In genomic region chr1:134216629-134216971, GRCm38 (mm10) we compare ENCODE assay signal across 13 mouse cellular contexts. TPM values are rescaled to one million over a fixed set of nuclear protein-coding genes. Genes with fewer than 3 reads are reported as not detected.
DNase-seq lines count a peak whose midpoint lies in the region; ATAC-seq and TF ChIP-seq lines count a peak whose summit lies in the region.
"Had no signal": no experiment of that assay in that cellular context is flagged by ENCODE, and none has a peak within 500 bp of the region (broad histone marks: within the 10 kb centered on the region; RNA-seq: fewer than 3 reads in every experiment).

No protein-coding gene starts in this region.

- no peak overlapping the region for H3K4me3 ChIP-seq in forebrain, embryonic 10.5 days
- H3K4me3 ChIP-seq in forebrain, embryonic 13.5 days, result no peak overlapping the region
- no peak overlapping the region for H3K4me3 ChIP-seq in kidney, postnatal 0 days (replicated peaks; ENCODE audit: low read depth, low read length)
- H3K4me3 ChIP-seq in testis, adult 2 months (ENCODE audit: control insufficient read depth, low read depth, low read length), result no peak overlapping the region
- H3K4me3 ChIP-seq: embryonic facial prominence, embryonic 13.5 days; neural tube, embryonic 12.5 days had no signal

- ATAC-seq in forebrain, embryonic 13.5 days, result no peak
- ATAC-seq in kidney, postnatal 0 days (replicated peaks; ENCODE audit: low FRiP score, low read depth), result no peak

- H3K9ac ChIP-seq in forebrain, embryonic 13.5 days, result no peak overlapping the region
- H3K9ac ChIP-seq in kidney, postnatal 0 days (ENCODE audit: low read depth, low read length), result no peak overlapping the region
- H3K9ac ChIP-seq: embryonic facial prominence, embryonic 13.5 days; neural tube, embryonic 12.5 days had no signal

- TF ChIP-seq CTCF in kidney, postnatal 0 days (IDR thresholded peaks at IDR 0.05; ENCODE audit: low read depth), result no peak; the same call in 1 of the 2 replicates
- no peak for TF ChIP-seq CTCF in testis, adult 2 months (IDR thresholded peaks at IDR 0.05; ENCODE audit: control insufficient read depth, insufficient read depth, insufficient replicate concordance, low read depth, low read length)

- H3K9me3 ChIP-seq in forebrain, embryonic 10.5 days, result no peaks in the 10 kb centered on the region
- no peaks in the 10 kb centered on the region for H3K9me3 ChIP-seq in forebrain, embryonic 13.5 days (replicated peaks)
- H3K9me3 ChIP-seq in kidney, postnatal 0 days (replicated peaks; ENCODE audit: low read length), result no peaks in the 10 kb centered on the region
- H3K9me3 ChIP-seq: embryonic facial prominence, embryonic 13.5 days; neural tube, embryonic 12.5 days had no signal

- 84% methylated on average over 2 of the region's 2 CpGs for WGBS in forebrain, embryonic 10.5 days
- 85% methylated on average over 2 of the region's 2 CpGs for WGBS in forebrain, embryonic 13.5 days
- WGBS in kidney, postnatal 0 days, result 75% methylated on average over 2 of the region's 2 CpGs

- no peaks in the 10 kb centered on the region for H3K36me3 ChIP-seq in forebrain, embryonic 10.5 days (replicated peaks)
- H3K36me3 ChIP-seq in forebrain, embryonic 13.5 days (ENCODE audit: poor library complexity, severe bottlenecking), result no peaks in the 10 kb centered on the region
- H3K36me3 ChIP-seq in kidney, postnatal 0 days (ENCODE audit: insufficient read depth, low read length), result no peaks in the 10 kb centered on the region
- H3K36me3 ChIP-seq in testis, adult 2 months (ENCODE audit: control insufficient read depth, insufficient read depth, low read length), result no peaks in the 10 kb centered on the region
- H3K36me3 ChIP-seq: embryonic facial prominence, embryonic 13.5 days; neural tube, embryonic 12.5 days had no signal

- H3K4me1 ChIP-seq in forebrain, embryonic 10.5 days, result peaks cover 33% of the 10 kb centered on the region
- H3K4me1 ChIP-seq in forebrain, embryonic 13.5 days, result peaks cover 15% of the 10 kb centered on the region
- H3K4me1 ChIP-seq in kidney, postnatal 0 days (replicated peaks; ENCODE audit: insufficient read depth, low read length), result peaks cover 8% of the 10 kb centered on the region; the same call in 1 of the 2 replicates
- peaks cover 13% of the 10 kb centered on the region for H3K4me1 ChIP-seq in testis, adult 2 months (ENCODE audit: control insufficient read depth, insufficient read depth, low read length)

- H3K27ac ChIP-seq in forebrain, embryonic 10.5 days, result 0 out of 2 replicates have a peak overlapping the region, but pooled peaks have one; percentile 8
- H3K27ac ChIP-seq in forebrain, embryonic 13.5 days, result no peak overlapping the region
- peak overlapping the region; percentile 65; the same call in 1 of the 2 replicates for H3K27ac ChIP-seq in kidney, postnatal 0 days
- H3K27ac ChIP-seq in testis, adult 2 months (ENCODE audit: control insufficient read depth, insufficient read depth, low read depth, low read length), result 0 out of 2 replicates have a peak overlapping the region, but pooled peaks have one; percentile 66
- H3K27ac ChIP-seq: embryonic facial prominence, embryonic 13.5 days; neural tube, embryonic 12.5 days had no signal

- no peak overlapping the region for H3K4me2 ChIP-seq in forebrain, embryonic 13.5 days
- H3K4me2 ChIP-seq in kidney, postnatal 0 days (ENCODE audit: low read length), result no peak overlapping the region
- H3K4me2 ChIP-seq: embryonic facial prominence, embryonic 13.5 days had no signal

- no peak for TF ChIP-seq POLR2A in testis, adult 2 months (IDR thresholded peaks at IDR 0.05; ENCODE audit: control insufficient read depth, low read depth, low read length)

- peaks cover 41% of the 10 kb centered on the region for H3K27me3 ChIP-seq in forebrain, embryonic 10.5 days (ENCODE audit: poor library complexity, severe bottlenecking)
- peaks cover 20% of the 10 kb centered on the region; the same call in 1 of the 2 replicates for H3K27me3 ChIP-seq in forebrain, embryonic 13.5 days
- no peaks in the 10 kb centered on the region for H3K27me3 ChIP-seq in kidney, postnatal 0 days (ENCODE audit: insufficient read depth, low read length)
- no peaks in the 10 kb centered on the region for H3K27me3 ChIP-seq in testis, adult 2 months (ENCODE audit: control insufficient read depth, insufficient read depth, low read length)
- H3K27me3 ChIP-seq: embryonic facial prominence, embryonic 13.5 days; neural tube, embryonic 12.5 days had no signal

- DNase-seq in forebrain, embryonic 10.5 days (ENCODE audit: extremely low spot score, low spot score), result no peak
- DNase-seq in kidney, postnatal 0 days (ENCODE audit: low spot score), result no peak
- DNase-seq in kidney, postnatal 25 days, result no peak
- DNase-seq in testis, postnatal 14 days (ENCODE audit: low spot score), result no peak
- no peak for DNase-seq in spleen, postnatal 14 days (ENCODE audit: low spot score in 2 of 2)
- no peak for DNase-seq in frontal cortex, postnatal 25 days (ENCODE audit: low spot score in 2 of 2)
- DNase-seq: right cerebral cortex, postnatal 14 days; thymus, postnatal 14 days had no signal

RNA-seq across cellular contexts. Expression of gene Adora1, which starts 18.6 kb away (rescaled TPM):
- polyA plus RNA-seq in forebrain, embryonic 10.5 days (2016; fragmentation: Nextera tagmentation; extraction: Ambion mirVana), result 0.14 and 0.36 TPM in 2 replicates
- 3.3 and 4.6 TPM in 2 replicates for polyA plus RNA-seq in forebrain, embryonic 13.5 days (2015; fragmentation: Nextera tagmentation; extraction: Ambion mirVana)
- 11.7 and 13.7 TPM in 2 replicates for polyA plus RNA-seq in kidney, postnatal 0 days (2015; fragmentation: Nextera tagmentation; extraction: Ambion mirVana)
- 19.4 and 28.0 TPM in 2 replicates for polyA plus RNA-seq in testis, adult 2 months (2012; rRNA removed)

RNA-seq across cellular contexts. Expression of gene Mybph, which starts 23.4 kb away (rescaled TPM):
- polyA plus RNA-seq in forebrain, embryonic 10.5 days (2016; fragmentation: Nextera tagmentation; extraction: Ambion mirVana), result 0.46 and 0.65 TPM in 2 replicates
- polyA plus RNA-seq in forebrain, embryonic 13.5 days (2015; fragmentation: Nextera tagmentation; extraction: Ambion mirVana), result not detected in 2 replicates
- polyA plus RNA-seq in kidney, postnatal 0 days (2015; fragmentation: Nextera tagmentation; extraction: Ambion mirVana), result 0.13 TPM in 1 of 2 replicates, not detected in the other
- polyA plus RNA-seq in testis, adult 2 months (2012; rRNA removed), result 0.16 and 0.20 TPM in 2 replicates
- polyA plus RNA-seq: forebrain, embryonic 11.5 days had no signal

RNA-seq across cellular contexts. Expression of gene Chil1, which starts 34.6 kb away (rescaled TPM):
- not detected in 2 replicates for polyA plus RNA-seq in forebrain, embryonic 10.5 days (2016; fragmentation: Nextera tagmentation; extraction: Ambion mirVana)
- polyA plus RNA-seq in forebrain, embryonic 13.5 days (2015; fragmentation: Nextera tagmentation; extraction: Ambion mirVana), result 2.0 and 3.2 TPM in 2 replicates
- polyA plus RNA-seq in kidney, postnatal 0 days (2015; fragmentation: Nextera tagmentation; extraction: Ambion mirVana), result 2.1 and 2.4 TPM in 2 replicates
- 0.05 TPM in 1 of 2 replicates, not detected in the other for polyA plus RNA-seq in testis, adult 2 months (2012; rRNA removed)
